9 mouse cellular contexts compared by ENCODE assay signal in the genomic region with DNA sequence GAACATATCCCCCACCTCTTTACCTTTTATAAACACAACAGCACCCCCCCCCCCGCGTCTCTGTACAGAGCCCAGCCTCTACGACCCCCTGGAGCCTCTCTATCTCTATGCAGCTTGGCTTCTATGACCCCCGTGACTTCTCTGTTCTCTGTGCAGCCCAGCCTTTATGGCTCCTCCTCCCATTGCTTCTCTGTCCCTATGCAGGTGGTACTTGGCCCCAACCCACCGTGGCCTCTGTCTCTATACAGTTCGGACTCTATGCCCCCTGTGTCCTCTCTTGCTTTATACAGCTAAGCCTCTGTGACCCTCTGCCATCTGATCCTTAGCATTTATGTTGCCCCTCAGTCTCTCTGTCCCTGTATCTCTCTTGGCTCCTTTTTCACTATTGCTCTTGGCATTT. TPM values are rescaled to one million over a fixed set of nuclear protein-coding genes. Genes with fewer than 3 reads are reported as not detected.
A peak's percentile ranks its signal among the peaks of the same experiment; 100 is the strongest.
DNase-seq lines count a peak whose midpoint lies in the region; ATAC-seq and TF ChIP-seq lines count a peak whose summit lies in the region.
"Had no signal": no experiment of that assay in that cellular context is flagged by ENCODE, and none has a peak within 500 bp of the region (broad histone marks: within the 10 kb centered on the region; RNA-seq: fewer than 3 reads in every experiment).

No protein-coding gene starts in this region.

- peak overlapping the region; percentile 56; the same call in 1 of the 2 replicates for H3K4me3 ChIP-seq in forebrain, embryonic 10.5 days
- no peak overlapping the region for H3K4me3 ChIP-seq in forebrain, embryonic 16.5 days (replicated peaks; ENCODE audit: low read length)
- peak overlapping the region; percentile 35; the same call in 1 of the 2 replicates for H3K4me3 ChIP-seq in E14TG2a.4 (replicated peaks; ENCODE audit: low read length)
- no peak overlapping the region for H3K4me3 ChIP-seq in forebrain, embryonic 13.5 days
- peak overlapping the region; percentile 58; the same call in 1 of the 2 replicates for H3K4me3 ChIP-seq in liver, embryonic 13.5 days (replicated peaks)

- no peak for TF ChIP-seq CTCF in E14TG2a.4 (conservative IDR thresholded peaks at IDR 0.05; ENCODE audit: low read length)

- no peak overlapping the region; the same call in 1 of the 2 replicates for H3K4me2 ChIP-seq in forebrain, embryonic 16.5 days (ENCODE audit: low read length)
- peak overlapping the region; percentile 2; the same call in 1 of the 2 replicates for H3K4me2 ChIP-seq in forebrain, embryonic 13.5 days
- peak overlapping the region; percentile 79 for H3K4me2 ChIP-seq in liver, embryonic 13.5 days

- H3K36me3 ChIP-seq in forebrain, embryonic 10.5 days (replicated peaks): no peaks in the 10 kb centered on the region
- no peaks in the 10 kb centered on the region for H3K36me3 ChIP-seq in forebrain, embryonic 16.5 days (ENCODE audit: control insufficient read depth, insufficient read depth)
- H3K36me3 ChIP-seq in E14TG2a.4 (ENCODE audit: insufficient read depth, low read length): no peaks in the 10 kb centered on the region
- no peaks in the 10 kb centered on the region for H3K36me3 ChIP-seq in forebrain, embryonic 13.5 days (ENCODE audit: poor library complexity, severe bottlenecking)
- H3K36me3 ChIP-seq in liver, embryonic 13.5 days: no peaks in the 10 kb centered on the region
- H3K36me3 ChIP-seq: stomach, embryonic 15.5 days had no signal

- WGBS in forebrain, embryonic 10.5 days: 38% methylated on average over 6 of the region's 6 CpGs
- 24% methylated on average over 5 of the region's 6 CpGs for WGBS in forebrain, embryonic 16.5 days
- 34% methylated on average over 6 of the region's 6 CpGs for WGBS in forebrain, embryonic 13.5 days
- 33% methylated on average over 6 of the region's 6 CpGs for WGBS in liver, embryonic 13.5 days (ENCODE audit: insufficient replicate concordance)

- no peak for ATAC-seq in forebrain, embryonic 16.5 days
- no peak for ATAC-seq in forebrain, embryonic 13.5 days
- ATAC-seq in liver, embryonic 13.5 days (ENCODE audit: low read depth): no peak

- H3K27ac ChIP-seq in forebrain, embryonic 10.5 days: peak overlapping the region; percentile 96
- H3K27ac ChIP-seq in forebrain, embryonic 16.5 days (ENCODE audit: low read length): no peak overlapping the region
- no peak overlapping the region for H3K27ac ChIP-seq in forebrain, embryonic 13.5 days
- H3K27ac ChIP-seq in liver, embryonic 13.5 days: no peak overlapping the region
- H3K27ac ChIP-seq: stomach, embryonic 15.5 days had no signal

- DNase-seq in forebrain, embryonic 10.5 days (ENCODE audit: extremely low spot score, low spot score): no peak
- no peak for DNase-seq in liver, embryonic 13.5 days
- no peak for DNase-seq in adipocyte (ENCODE audit: low spot score)
- DNase-seq in right cerebral cortex, adult 18-20 months: no peak
- DNase-seq in spleen, adult 12 weeks (ENCODE audit: low spot score): no peak

- H3K27me3 ChIP-seq in forebrain, embryonic 10.5 days (ENCODE audit: poor library complexity, severe bottlenecking): peaks cover 11% of the 10 kb centered on the region; the same call in 1 of the 2 replicates
- no peaks in the 10 kb centered on the region for H3K27me3 ChIP-seq in forebrain, embryonic 16.5 days (replicated peaks; ENCODE audit: control insufficient read depth, insufficient read depth, low read length)
- H3K27me3 ChIP-seq in E14TG2a.4 (ENCODE audit: insufficient read depth, low read length): no peaks in the 10 kb centered on the region
- no peaks in the 10 kb centered on the region for H3K27me3 ChIP-seq in forebrain, embryonic 13.5 days
- no peaks in the 10 kb centered on the region for H3K27me3 ChIP-seq in liver, embryonic 13.5 days
- H3K27me3 ChIP-seq: stomach, embryonic 15.5 days had no signal

- no peaks in the 10 kb centered on the region for H3K9me3 ChIP-seq in forebrain, embryonic 10.5 days
- H3K9me3 ChIP-seq in forebrain, embryonic 16.5 days (ENCODE audit: control insufficient read depth, low read length): no peaks in the 10 kb centered on the region
- no peaks in the 10 kb centered on the region for H3K9me3 ChIP-seq in E14TG2a.4 (ENCODE audit: low read length)
- no peaks in the 10 kb centered on the region for H3K9me3 ChIP-seq in forebrain, embryonic 13.5 days (replicated peaks)
- H3K9me3 ChIP-seq in liver, embryonic 13.5 days (replicated peaks): no peaks in the 10 kb centered on the region
- H3K9me3 ChIP-seq: stomach, embryonic 15.5 days had no signal

- H3K4me1 ChIP-seq in forebrain, embryonic 10.5 days: peaks cover 24% of the 10 kb centered on the region
- H3K4me1 ChIP-seq in forebrain, embryonic 16.5 days (replicated peaks; ENCODE audit: control insufficient read depth, insufficient read depth, low read length): no peaks in the 10 kb centered on the region; the same call in 1 of the 2 replicates
- peaks cover 15% of the 10 kb centered on the region for H3K4me1 ChIP-seq in E14TG2a.4 (replicated peaks; ENCODE audit: low read depth, low read length)
- H3K4me1 ChIP-seq in forebrain, embryonic 13.5 days: no peaks in the 10 kb centered on the region
- peaks cover 9% of the 10 kb centered on the region for H3K4me1 ChIP-seq in liver, embryonic 13.5 days (replicated peaks)
- H3K4me1 ChIP-seq: stomach, embryonic 15.5 days had no signal

- no peak overlapping the region for H3K9ac ChIP-seq in forebrain, embryonic 16.5 days (replicated peaks; ENCODE audit: low read depth, low read length)
- H3K9ac ChIP-seq in forebrain, embryonic 13.5 days: no peak overlapping the region
- H3K9ac ChIP-seq in liver, embryonic 13.5 days: no peak overlapping the region
- H3K9ac ChIP-seq: stomach, embryonic 15.5 days had no signal

RNA-seq across cellular contexts. Expression of a gene that starts 12.4 kb away (rescaled TPM):
- polyA plus RNA-seq in forebrain, embryonic 10.5 days (2016; fragmentation: Nextera tagmentation; extraction: Ambion mirVana): 81.9 and 84.5 TPM in 2 replicates
- 81.4 and 104 TPM in 2 replicates for polyA plus RNA-seq in forebrain, embryonic 16.5 days (2015; fragmentation: Nextera tagmentation; extraction: Ambion mirVana)
- 68.2 and 73.0 TPM in 2 replicates for polyA plus RNA-seq in forebrain, embryonic 13.5 days (2015; fragmentation: Nextera tagmentation; extraction: Ambion mirVana)
- polyA plus RNA-seq in liver, embryonic 13.5 days (2015; fragmentation: Nextera tagmentation; extraction: Ambion mirVana): 42.1 and 46.8 TPM in 2 replicates

Comparison
In these comparisons a context has a peak if more than half of its experiments do, and no peak if none do; other contexts are left out.
1. H3K4me3 ChIP-seq: peak in forebrain, embryonic 10.5 days (single experiment), E14TG2a.4 (single experiment) and liver, embryonic 13.5 days (single experiment); none in forebrain, embryonic 16.5 days (single experiment) and forebrain, embryonic 13.5 days (single experiment).